Mouse (Mus musculus) kidney, adult 2 months (tissue): ENCODE measurements at regions not wholly inside any gene's neighbourhood (a gene's known extent, or its start where the extent isn't known, plus 50 kb on each side); places are given as distances from the start of the nearest gene placed in this dataset.
"Not testable (repeated sequence)": the region's sequence is repeated elsewhere in the genome, so short reads cannot be mapped to it uniquely, and the experiment has no call there.

Experiments used
- CTCF ChIP-seq: fragments of 200-500 bp; conservative IDR thresholded peaks from 2 replicates; pipeline ENCODE4 v1.5.1; 2011; ENCODE audit warnings: low read depth, mild to moderate bottlenecking, control low read depth, low read length, moderate library complexity, mixed read lengths; ENCODE audit not compliant: insufficient read depth, insufficient read length
- POLR2A ChIP-seq: fragments of 200-500 bp; IDR thresholded peaks from one replicate; pipeline ENCODE4 v1.6.1; 2011; ENCODE audit warnings: low read depth, low read length, control low read depth

DNA sequence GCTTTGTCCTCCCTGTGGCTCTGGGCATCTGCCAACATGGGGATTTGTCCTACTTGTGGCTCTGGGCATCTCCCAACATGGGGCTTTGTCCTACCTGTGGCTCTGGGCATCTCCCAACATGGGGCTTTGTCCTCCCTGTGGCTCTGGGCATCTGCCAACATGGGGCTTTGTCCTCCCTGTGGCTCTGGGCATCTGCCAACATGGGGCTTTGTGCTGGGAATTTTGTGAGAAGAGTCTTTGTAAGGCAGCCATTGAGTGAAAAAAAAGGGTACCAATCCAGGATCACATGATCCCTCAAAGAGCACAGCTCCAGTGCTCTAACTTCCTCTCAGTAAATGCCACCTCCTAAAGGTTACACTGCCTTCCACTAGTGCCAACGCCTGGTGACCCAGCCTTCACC, 105.2 kb upstream of the Kcnk2 start:
- not testable (repeated sequence) for TF ChIP-seq CTCF, POLR2A
